Mouse (Mus musculus) brain, embryonic 14.5 days (tissue): ENCODE results near the gene Atg2a.

Experiments used
- CTCF ChIP-seq: fragments of 200-500 bp; IDR thresholded peaks from 2 replicates; pipeline ENCODE4 v1.5.1; 2012; ENCODE audit warnings: inconsistent platforms, mild to moderate bottlenecking, moderate library complexity, borderline replicate concordance; ENCODE audit not compliant: insufficient read depth, insufficient read length; ENCODE audit errors: extremely low read depth
- POLR2A ChIP-seq: fragments of 200-500 bp; IDR thresholded peaks from 2 replicates; pipeline ENCODE4 v1.6.1; 2012; ENCODE audit warnings: mild to moderate bottlenecking, inconsistent platforms, borderline replicate concordance; ENCODE audit not compliant: poor library complexity, insufficient read depth, insufficient read length, severe bottlenecking; ENCODE audit errors: extremely low read depth

GRCm38 (mm10) chr19:6206716-6207115 is 34.8 kb upstream of the Atg2a start:
- TF ChIP-seq CTCF: no peak
- TF ChIP-seq POLR2A: no peak
